Mouse (Mus musculus): ENCODE measurements around the gene Myo3b.

Gene Myo3b

GRCm38 (mm10) chr2:70133281-70133680, 94.4 kb downstream of the Myo3b start:
- DNase-seq = no peak

- no peak for DNase-seq
These were observed 98.5 kb downstream of the Myo3b start for GRCm38 (mm10) chr2:70137226-70137998.

- DNase-seq = no peak
These were observed 104.7 kb downstream of the Myo3b start for GRCm38 (mm10) chr2:70143543-70144188.

- DNase-seq = no peak
These were observed 108.2 kb downstream of the Myo3b start for GRCm38 (mm10) chr2:70146993-70147581.

GRCm38 (mm10) chr2:70148821-70149510, 110.0 kb downstream of the Myo3b start:
- DNase-seq = no peak

GRCm38 (mm10) chr2:70150399-70151035, 111.6 kb downstream of the Myo3b start:
- no peak for DNase-seq

GRCm38 (mm10) chr2:70151930-70152329, 113.0 kb downstream of the Myo3b start:
- DNase-seq = no peak

- no peak for DNase-seq
These were observed 116.4 kb downstream of the Myo3b start for GRCm38 (mm10) chr2:70155226-70155836.

- no peak for DNase-seq
These were observed 120.6 kb downstream of the Myo3b start for GRCm38 (mm10) chr2:70159543-70159942.

GRCm38 (mm10) chr2:70166231-70166630, 127.3 kb downstream of the Myo3b start:
- no peak for DNase-seq

- no peak for DNase-seq
These were observed 129.3 kb downstream of the Myo3b start for GRCm38 (mm10) chr2:70167944-70168935.

- no peak for DNase-seq
These were observed 131.5 kb downstream of the Myo3b start for GRCm38 (mm10) chr2:70170469-70170868.

- DNase-seq = no peak
These were observed 138.1 kb downstream of the Myo3b start for GRCm38 (mm10) chr2:70176823-70177708.

- DNase-seq = no peak
These were observed 138.7 kb downstream of the Myo3b start for GRCm38 (mm10) chr2:70177709-70178030.

GRCm38 (mm10) chr2:70178241-70178640, 139.3 kb downstream of the Myo3b start:
- no peak for DNase-seq

- no peak for DNase-seq
These were observed 143.3 kb downstream of the Myo3b start for GRCm38 (mm10) chr2:70182150-70182670.

- no peak for DNase-seq
These were observed 148.1 kb downstream of the Myo3b start for GRCm38 (mm10) chr2:70187040-70187439.

GRCm38 (mm10) chr2:70195418-70196248, 156.7 kb downstream of the Myo3b start:
- DNase-seq = no peak
